Mouse (Mus musculus) Patski (cell line): Measurements from ENCODE around the gene Zfp568. TPM values are rescaled to one million over a fixed set of nuclear protein-coding genes. Genes with fewer than 3 reads are reported as not detected.
A peak's percentile ranks its signal among the peaks of the same experiment; 100 is the strongest.

Experiments used
- ATAC-seq: fragments of 100-300 bp; one replicate; pipeline ENCODE4 v1.8.0; 2021
- CTCF ChIA-PET: fragments of 350-600 bp; sonication (Branson Sonifier 250); formaldehyde crosslinking; loops from one replicate; lab custom pipeline; 2022; ENCODE audit warnings: inconsistent platforms; lab: Charles Lee
- POLR2A ChIA-PET: fragments of 350-600 bp; sonication (Branson Sonifier 250); formaldehyde crosslinking; loops from one replicate; lab custom pipeline; 2022; ENCODE audit warnings: antibody characterized with exemption, inconsistent platforms; lab: Charles Lee
- DNase-seq: peaks from one replicate; pipeline ENCODE4 v3.0.0-alpha.2; 2011; ENCODE audit warnings: low read depth, low spot score
- H3K27me3 ChIP-seq: fragments of 371-371 bp; one replicate; pipeline ENCODE4 v1.5.1; 2021
- CTCF ChIP-seq: fragments of 100-300 bp; IDR thresholded peaks from one replicate; pipeline ENCODE4 v1.5.1; 2021
- in situ Hi-C: fragments of 300-500 bp; cut with MboI; formaldehyde crosslinking; loops from 3 replicates; pipeline ENCODE4 v1.11.1; 2018; ENCODE audit warnings: low pct_unique_long_range_greater_than_20kb, mixed read lengths
- polyA plus RNA-seq: library from polyadenylated mRNA; unstranded; gene quantifications from one replicate; pipeline ENCODE4 v1.2.3, GENCODE M21; 2021

Zfp568 gene
- 12.0 TPM for polyA plus RNA-seq

DNA sequence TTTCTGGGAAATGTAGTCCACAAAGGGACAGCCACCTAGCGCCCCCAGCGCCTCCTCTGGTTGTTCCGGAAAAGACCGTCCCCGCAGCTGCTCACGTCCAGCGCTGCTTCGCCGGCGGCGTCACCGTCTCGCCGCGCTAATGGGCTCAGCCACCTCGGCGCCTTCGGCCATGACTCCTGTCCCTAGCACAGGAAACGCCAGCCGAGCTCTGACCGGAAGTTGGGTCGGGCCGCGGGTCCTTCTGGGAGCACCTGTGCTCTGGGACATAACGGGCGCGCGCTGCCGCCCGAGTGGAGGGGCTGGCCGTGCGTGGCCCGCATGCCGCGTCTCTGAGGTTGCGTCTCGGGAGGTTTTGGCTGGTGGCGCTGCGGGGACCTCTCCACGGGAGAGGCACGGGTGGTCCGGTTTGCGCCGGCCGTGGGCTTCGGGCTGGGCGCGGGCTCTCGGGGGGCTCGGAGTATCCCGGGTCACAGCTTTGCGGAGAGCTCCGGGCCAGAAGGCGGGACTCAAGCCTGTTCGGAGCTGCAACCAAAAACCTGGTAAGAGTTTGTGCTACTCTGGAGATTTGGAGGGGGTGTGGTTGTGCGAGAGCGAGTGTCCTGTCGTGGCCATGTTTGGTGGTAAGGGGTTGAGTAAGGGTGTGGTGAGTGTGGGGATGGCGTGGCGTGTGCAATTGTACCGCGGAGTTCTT lies at the start of gene Zfp568:
TSS of gene Zfp568 (plus strand) at position 266 of the 691 bp plus-strand sequence.
- no peaks in the 10 kb centered on the region for H3K27me3 ChIP-seq
- TF ChIP-seq CTCF, result peak; percentile 98
- POLR2A ChIA-PET, result interaction anchor here (0.5 to 0.6 kb wide), 2 partner anchors 11 to 18 kb away, joined by 3 to 5 read pairs; no protein-coding TSS in a partner anchor
- ATAC-seq (peak; percentile 92), DNase-seq (peak; percentile 79)
- CTCF ChIA-PET, result interaction anchor here (0.9 to 1.6 kb wide), 2 partner anchors 15 to 110 kb away, joined by 3 to 5 read pairs; partner anchors contain the start of gene Zfp260
- in situ Hi-C loops, result no loop called here

DNA sequence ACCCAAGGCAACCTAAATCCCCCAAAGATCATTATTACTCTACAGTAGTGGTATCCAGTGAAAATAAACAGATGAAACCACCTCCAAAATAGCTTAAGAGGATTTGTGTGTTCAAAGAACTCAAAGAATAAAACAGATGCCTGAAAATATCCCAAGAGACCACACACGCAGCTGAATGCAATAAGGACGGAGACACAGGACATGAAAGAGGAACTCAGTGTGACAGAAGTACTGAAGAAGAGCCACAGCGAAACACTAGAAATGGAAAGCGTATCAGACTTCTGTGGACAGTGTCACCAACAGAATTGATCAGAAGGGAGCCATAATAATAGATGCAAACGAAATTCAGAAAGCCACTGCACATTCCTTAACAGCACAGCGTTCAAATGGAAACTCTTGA lies 44.9 kb upstream of the Zfp568 start:
- no peaks in the 10 kb centered on the region for H3K27me3 ChIP-seq
- in situ Hi-C loops, result no loop called here
- ATAC-seq (no peak), DNase-seq (no peak)
- ChIA-PET POLR2A (interaction anchor here (0.7 kb wide), 1 partner anchor 227 kb away, joined by 4 read pairs; no protein-coding TSS in a partner anchor), CTCF (no interaction called here)
- no peak for TF ChIP-seq CTCF

DNA sequence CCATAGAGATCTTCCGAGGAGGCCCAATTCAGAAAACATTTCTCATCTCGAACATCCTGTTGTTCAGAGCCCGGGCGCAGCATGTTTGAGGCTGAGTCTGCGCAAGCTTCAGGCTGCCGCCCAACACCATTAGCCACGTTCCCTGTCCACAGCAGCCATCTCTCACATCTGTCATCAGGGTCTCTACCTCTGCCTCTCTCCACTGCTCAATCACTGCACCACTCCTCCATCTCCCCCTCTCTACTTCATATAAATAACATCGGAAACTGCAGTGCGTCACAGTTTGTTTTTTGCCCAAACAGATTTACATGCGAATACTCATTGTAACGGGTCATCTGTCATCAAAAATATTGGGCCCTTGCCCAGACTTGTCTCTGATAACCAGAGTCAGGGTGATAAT lies 42.7 kb upstream of the Zfp568 start:
- no peaks in the 10 kb centered on the region for H3K27me3 ChIP-seq
- ChIA-PET CTCF (no interaction called here), POLR2A (interaction anchor here (1.4 kb wide), 1 partner anchor 12 kb away, joined by 3 read pairs; no protein-coding TSS in a partner anchor)
- no peak for DNase-seq
- ATAC-seq, result no peak
- in situ Hi-C loops, result no loop called here
- TF ChIP-seq CTCF, result no peak

DNA sequence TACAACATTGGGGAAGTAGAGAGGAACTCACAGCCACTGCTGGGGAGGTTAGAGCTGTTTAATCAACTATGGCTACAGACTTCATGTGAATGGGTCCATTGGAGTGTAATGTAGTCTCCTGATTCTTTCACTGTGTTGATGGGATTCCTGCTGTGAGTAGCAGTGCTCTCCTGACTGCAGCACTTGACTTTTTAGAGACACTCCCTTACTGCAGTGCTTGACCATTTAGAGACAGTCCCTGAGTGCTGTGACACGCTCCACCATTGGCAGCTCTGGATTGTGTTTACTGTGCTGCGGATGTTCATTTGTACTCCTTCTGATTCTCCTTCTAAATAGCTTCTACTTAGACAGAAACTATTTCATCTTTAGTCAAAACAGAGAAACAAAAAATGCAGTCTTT lies 41.0 kb upstream of the Zfp568 start:
- ChIA-PET CTCF (no interaction called here), POLR2A (interaction anchor here (1.4 kb wide), 1 partner anchor 10 kb away, joined by 3 read pairs; no protein-coding TSS in a partner anchor)
- no peak for TF ChIP-seq CTCF
- no peaks in the 10 kb centered on the region for H3K27me3 ChIP-seq
- ATAC-seq, result no peak
- in situ Hi-C loops, result no loop called here
- no peak for DNase-seq

DNA sequence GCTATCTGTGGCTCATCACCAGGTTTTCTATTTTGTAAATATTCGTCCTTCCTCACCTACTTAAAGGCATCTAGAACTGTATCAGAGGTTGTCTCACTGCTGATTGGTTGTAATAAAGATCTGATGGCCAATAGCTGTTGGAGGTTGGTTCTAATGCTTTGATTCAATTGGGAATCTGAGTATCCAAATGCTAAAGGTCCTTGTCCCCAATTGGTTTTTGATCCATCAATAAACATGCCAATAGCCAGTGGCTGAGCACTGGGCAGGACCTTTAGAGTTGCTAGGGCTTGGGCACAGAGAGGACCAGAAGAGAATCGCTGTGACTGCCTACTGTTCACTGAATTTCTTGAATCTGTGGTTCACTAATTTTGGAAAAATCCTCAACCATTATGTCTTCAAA lies 40.0 kb upstream of the Zfp568 start:
- no peaks in the 10 kb centered on the region for H3K27me3 ChIP-seq
- ChIA-PET POLR2A (no interaction called here), CTCF (interaction anchor here (0.7 kb wide), 1 partner anchor 25 kb away, joined by 3 read pairs; no protein-coding TSS in a partner anchor)
- DNase-seq (no peak), ATAC-seq (no peak)
- in situ Hi-C loops, result no loop called here
- TF ChIP-seq CTCF, result no peak

DNA sequence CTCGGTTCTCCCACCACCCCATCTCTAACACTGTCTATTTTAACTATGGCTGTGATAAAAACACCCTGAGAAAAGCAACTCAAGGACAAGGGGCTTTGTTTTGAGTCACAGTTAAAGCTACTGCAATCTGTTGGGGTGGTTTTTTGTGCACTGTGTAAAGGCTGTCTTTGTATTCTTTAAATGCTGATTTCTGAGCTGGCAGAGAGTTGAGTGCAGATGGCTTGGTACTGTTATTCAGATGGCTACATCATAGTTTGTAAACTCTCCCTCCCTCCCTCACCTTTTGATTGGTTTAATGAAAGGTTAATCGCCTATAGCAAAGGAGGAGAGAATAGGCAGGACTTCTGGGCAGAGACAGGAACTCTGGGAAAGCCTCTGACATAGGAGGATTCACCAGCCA lies 39.6 kb upstream of the Zfp568 start:
- no peak for ATAC-seq
- H3K27me3 ChIP-seq, result no peaks in the 10 kb centered on the region
- ChIA-PET POLR2A (no interaction called here), CTCF (no interaction called here)
- TF ChIP-seq CTCF, result no peak
- in situ Hi-C loops, result no loop called here
- DNase-seq, result no peak

DNA sequence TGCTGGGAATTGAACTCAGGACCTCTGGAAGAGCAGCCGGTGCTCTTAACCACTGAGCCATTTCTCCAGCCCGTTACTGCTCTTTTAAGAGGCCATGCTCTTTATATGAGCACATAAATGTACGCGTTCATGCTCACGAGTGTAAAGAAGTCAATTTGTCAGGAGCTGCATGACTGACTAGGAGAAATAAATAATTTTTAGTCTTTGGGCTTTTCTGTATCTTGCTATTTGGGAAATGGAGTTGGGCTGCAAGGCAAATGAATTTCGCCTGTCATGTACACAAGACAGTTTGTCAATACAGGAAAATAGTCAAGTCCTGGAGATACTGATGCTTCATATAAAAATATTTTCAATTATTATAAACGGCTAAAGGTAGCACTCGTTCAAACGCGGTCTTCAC lies 30.7 kb upstream of the Zfp568 start:
- DNase-seq (no peak), ATAC-seq (no peak)
- TF ChIP-seq CTCF, result no peak
- in situ Hi-C loops, result no loop called here
- ChIA-PET POLR2A (interaction anchor here (0.9 kb wide), 1 partner anchor 11 kb away, joined by 3 read pairs; no protein-coding TSS in a partner anchor), CTCF (no interaction called here)
- H3K27me3 ChIP-seq, result no peaks in the 10 kb centered on the region

DNA sequence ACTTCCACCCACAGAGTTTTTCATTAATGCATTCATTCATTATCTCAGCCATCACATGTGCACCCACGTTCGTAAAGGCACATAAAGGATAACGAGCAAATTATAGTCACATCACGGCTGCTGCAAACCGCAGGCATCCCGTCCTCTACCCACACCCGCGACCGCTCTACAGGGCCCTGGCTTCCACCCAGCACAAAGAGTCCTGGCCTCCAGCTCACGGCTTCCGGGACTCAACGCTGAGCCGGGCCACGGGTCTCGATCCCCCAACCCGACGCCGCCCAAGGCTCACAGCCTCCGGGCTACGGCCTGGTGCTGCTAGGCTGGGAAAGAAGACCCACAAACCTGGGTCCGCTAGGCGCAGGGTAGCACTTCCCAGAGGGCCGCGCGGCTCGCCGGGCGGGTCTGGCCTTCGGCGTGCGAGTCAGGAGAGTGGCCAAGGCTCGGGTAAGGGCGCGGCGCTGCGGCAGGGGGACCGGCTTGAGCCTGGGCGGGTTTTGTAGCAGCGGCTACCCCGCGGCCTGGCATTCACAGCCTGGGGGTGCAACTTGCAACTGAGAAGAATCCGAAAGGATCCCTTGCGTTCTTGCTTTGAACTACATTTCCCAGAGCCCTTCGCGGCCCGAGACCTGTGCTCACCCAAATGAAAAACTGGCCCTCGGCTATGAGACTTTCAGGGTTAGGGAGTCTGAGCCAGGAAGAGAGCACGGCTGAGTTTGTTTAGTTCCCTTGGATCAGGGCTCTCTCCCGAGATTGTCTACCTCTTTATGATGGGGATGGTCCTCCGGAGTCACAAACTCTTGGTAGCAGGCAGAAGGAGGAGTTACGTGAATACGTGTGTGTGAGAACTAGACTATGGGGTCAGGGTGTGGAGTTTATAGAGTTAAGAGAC lies 30.0 kb upstream of the Zfp568 start, which contains the start of gene Zfp74:
TSS of gene Zfp74 (minus strand) at position 577 of the 889 bp plus-strand sequence.
- ChIA-PET CTCF (no interaction called here), POLR2A (interaction anchor here (0.9 kb wide), 1 partner anchor 12 kb away, joined by 3 read pairs; no protein-coding TSS in a partner anchor)
- ATAC-seq, result peak; percentile 65
- H3K27me3 ChIP-seq, result no peaks in the 10 kb centered on the region
- no peak for TF ChIP-seq CTCF
- peak; percentile 19 for DNase-seq
- in situ Hi-C loops, result no loop called here

DNA sequence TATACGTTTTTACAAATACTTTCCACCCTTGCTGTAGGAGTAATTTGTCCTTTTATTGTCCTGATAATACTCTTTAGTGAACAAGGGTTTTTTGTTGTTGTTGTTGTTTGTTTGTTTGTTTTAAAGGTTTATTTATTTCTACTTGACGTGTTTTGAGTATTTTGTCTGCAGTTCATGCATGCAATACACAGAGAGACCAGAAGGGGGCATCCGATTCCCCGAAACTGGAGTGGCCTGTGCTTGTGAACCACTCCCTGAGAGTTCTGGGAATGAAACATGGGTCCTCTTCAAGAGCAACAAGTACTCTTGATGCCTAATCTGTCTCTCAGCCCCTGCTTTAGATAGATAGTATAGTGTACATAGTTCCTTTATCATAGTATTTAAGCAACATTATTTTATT lies 29.0 kb upstream of the Zfp568 start:
- ChIA-PET CTCF (no interaction called here), POLR2A (no interaction called here)
- peak; percentile 84 for TF ChIP-seq CTCF
- H3K27me3 ChIP-seq, result no peaks in the 10 kb centered on the region
- ATAC-seq (no peak), DNase-seq (peak; percentile 19)
- in situ Hi-C loops, result no loop called here

DNA sequence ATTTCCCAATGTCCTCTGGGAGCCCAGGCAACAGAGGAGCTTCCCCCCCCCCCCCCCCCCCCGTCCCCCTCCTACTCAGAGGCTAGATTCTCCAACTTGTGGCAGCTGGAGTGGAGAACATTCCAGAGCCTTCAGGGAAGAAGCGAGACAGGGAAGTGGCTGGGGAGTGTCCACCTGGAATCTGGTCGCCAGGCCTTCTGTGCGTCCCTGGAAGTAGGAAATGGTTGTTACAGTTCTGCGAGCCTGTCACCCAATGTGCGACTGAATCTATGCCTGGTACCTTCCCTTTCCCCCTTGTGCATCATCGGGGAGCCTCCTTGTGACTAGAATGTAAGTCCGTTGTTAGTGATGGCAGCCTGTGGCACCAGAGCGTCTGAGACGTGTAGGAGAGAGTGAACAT lies 27.5 kb upstream of the Zfp568 start:
- ChIA-PET POLR2A (no interaction called here), CTCF (interaction anchor here (1.1 to 1.4 kb wide), 3 partner anchors 32 to 36 kb away, joined by 3 read pairs; no protein-coding TSS in a partner anchor)
- DNase-seq, result no peak
- no peaks in the 10 kb centered on the region for H3K27me3 ChIP-seq
- no peak for ATAC-seq
- TF ChIP-seq CTCF, result no peak
- in situ Hi-C loops, result no loop called here
